25 mouse cellular contexts compared by ENCODE assay signal in genomic region chr5:41841735-41842134, GRCm38 (mm10). TPM values are rescaled to one million over a fixed set of nuclear protein-coding genes. Genes with fewer than 3 reads are reported as not detected.
DNase-seq lines count a peak whose midpoint lies in the region; ATAC-seq lines count a peak whose summit lies in the region.
"Had no signal": no experiment of that assay in that cellular context is flagged by ENCODE, and none has a peak within 500 bp of the region (broad histone marks: within the 10 kb centered on the region; RNA-seq: fewer than 3 reads in every experiment).

No protein-coding gene starts in this region.

- peak; percentile 75 for ATAC-seq in liver, embryonic 11.5 days (replicated peaks; ENCODE audit: low FRiP score)
- ATAC-seq in liver, embryonic 16.5 days (ENCODE audit: low read depth): peak; percentile 33; the same call in 1 of the 2 replicates
- no peak; the same call in 1 of the 2 replicates for ATAC-seq in megakaryocyte progenitor cell, adult 5-6 weeks (replicated peaks; ENCODE audit: poor library complexity)
- ATAC-seq: activated CD4-positive, CD25-positive, alpha-beta regulatory T cell, adult 4 months; forebrain, embryonic 16.5 days had no signal

- H3K4me1 ChIP-seq in liver, embryonic 11.5 days (replicated peaks; ENCODE audit: control insufficient read depth, insufficient read depth, low read length): peaks cover 17% of the 10 kb centered on the region
- H3K4me1 ChIP-seq in liver, embryonic 16.5 days (ENCODE audit: control insufficient read depth, low read depth, low read length): peaks cover 18% of the 10 kb centered on the region

- H3K27ac ChIP-seq in liver, embryonic 11.5 days (ENCODE audit: low read depth, low read length): no peak overlapping the region
- H3K27ac ChIP-seq in liver, embryonic 16.5 days (ENCODE audit: low read length): no peak overlapping the region
- H3K27ac ChIP-seq: forebrain, embryonic 10.5 days; heart, adult 2 months; hindbrain, embryonic 14.5 days; kidney, embryonic 15.5 days; midbrain, embryonic 12.5 days had no signal

- no peaks in the 10 kb centered on the region for H3K36me3 ChIP-seq in liver, embryonic 11.5 days (ENCODE audit: control insufficient read depth, insufficient read depth, low read length)
- no peaks in the 10 kb centered on the region for H3K36me3 ChIP-seq in liver, embryonic 16.5 days (ENCODE audit: control insufficient read depth, insufficient read depth)
- H3K36me3 ChIP-seq: midbrain, embryonic 12.5 days had no signal

- DNase-seq in CD4-positive helper T cell, adult 2 months (ENCODE audit: low read depth, low spot score): peak; percentile 54
- peak; percentile 25 to 35 for DNase-seq in CD8-positive naive resting alpha-beta T cell, adult 2 months (ENCODE audit: low read depth in 2 of 2, low spot score in 2 of 2)
- DNase-seq in liver, embryonic 11.5 days (ENCODE audit: low spot score): no peak
- no peak for DNase-seq in cerebellum, adult 11-12 months
- DNase-seq in neural tube, embryonic 10.5 days (ENCODE audit: extremely low spot score, low spot score): no peak
- DNase-seq: adrenal gland, adult 2 months; B cell, adult 2 months; cerebellum, adult 8-10 months; cerebellum, postnatal 36 days; heart, adult 2 months; heart, postnatal 4 days; kidney, adult 18-20 months; kidney, postnatal 36 days; left cerebral cortex, postnatal 4 days; lung, embryonic 14.5 days; lung, postnatal 14 days had no signal

- no peak overlapping the region for H3K9ac ChIP-seq in liver, embryonic 11.5 days (ENCODE audit: low read depth, low read length)
- H3K9ac ChIP-seq in liver, embryonic 16.5 days (ENCODE audit: low read depth, low read length): no peak overlapping the region
- H3K9ac ChIP-seq: heart, embryonic 12.5 days; hindbrain, embryonic 14.5 days; kidney, embryonic 15.5 days; lung, embryonic 14.5 days; midbrain, embryonic 12.5 days had no signal

- WGBS in liver, embryonic 11.5 days: 51% methylated on average over 5 of the region's 5 CpGs
- 37% methylated on average over 5 of the region's 5 CpGs for WGBS in liver, embryonic 16.5 days (ENCODE audit: insufficient replicate concordance)

- no peaks in the 10 kb centered on the region for H3K27me3 ChIP-seq in liver, embryonic 11.5 days (replicated peaks; ENCODE audit: control insufficient read depth, insufficient read depth, low read length)
- no peaks in the 10 kb centered on the region for H3K27me3 ChIP-seq in liver, embryonic 16.5 days (ENCODE audit: control insufficient read depth, insufficient read depth, low read depth, low read length)
- H3K27me3 ChIP-seq: heart, embryonic 12.5 days; kidney, embryonic 15.5 days; midbrain, embryonic 12.5 days had no signal

- H3K4me3 ChIP-seq in liver, embryonic 11.5 days (ENCODE audit: low read depth, low read length): no peak overlapping the region
- no peak overlapping the region for H3K4me3 ChIP-seq in liver, embryonic 16.5 days (ENCODE audit: low read depth, low read length)
- H3K4me3 ChIP-seq: heart, adult 2 months had no signal

- no peaks in the 10 kb centered on the region for H3K9me3 ChIP-seq in liver, embryonic 11.5 days (ENCODE audit: control insufficient read depth, low read length)
- H3K9me3 ChIP-seq in liver, embryonic 16.5 days (replicated peaks; ENCODE audit: control insufficient read depth, low read length): no peaks in the 10 kb centered on the region
- H3K9me3 ChIP-seq: forebrain, embryonic 10.5 days; heart, embryonic 12.5 days; kidney, embryonic 15.5 days; midbrain, embryonic 12.5 days had no signal

- H3K4me2 ChIP-seq in liver, embryonic 11.5 days: peak overlapping the region; percentile 85
- H3K4me2 ChIP-seq in liver, embryonic 16.5 days (ENCODE audit: low read depth, low read length): peak overlapping the region; percentile 53
- H3K4me2 ChIP-seq: hindbrain, embryonic 14.5 days; midbrain, embryonic 12.5 days had no signal

RNA-seq across cellular contexts. Expression of gene Bod1l, which starts 2.4 kb away (rescaled TPM):
- 19.1 and 21.0 TPM in 2 replicates for polyA plus RNA-seq in liver, embryonic 11.5 days (2014; fragmentation: Nextera tagmentation; extraction: Ambion mirVana)
- polyA plus RNA-seq in liver, embryonic 16.5 days (2015; fragmentation: Nextera tagmentation; extraction: Ambion mirVana): 7.1 and 7.7 TPM in 2 replicates
- total RNA-seq in megakaryocyte progenitor cell, adult 5-6 weeks (2015): 34.4 and 38.1 TPM in 2 replicates
- 31.5 and 42.6 TPM in 2 replicates for total RNA-seq in megakaryocyte progenitor cell, adult 5-6 weeks (2017)

Comparison
In these comparisons a context has a peak if more than half of its experiments do, and no peak if none do; other contexts are left out.
1. DNase-seq: peak in CD4-positive helper T cell, adult 2 months (single experiment) and CD8-positive naive resting alpha-beta T cell, adult 2 months (2 of 2); none in liver, embryonic 11.5 days (single experiment), cerebellum, adult 11-12 months (single experiment) and neural tube, embryonic 10.5 days (single experiment).